Mouse (Mus musculus) heart, adult 2 months (tissue): Measurements from ENCODE around the gene Taar8c. TPM values are rescaled to one million over a fixed set of nuclear protein-coding genes. Genes with fewer than 3 reads are reported as not detected.
"Not testable (repeated sequence)": the region's sequence is repeated elsewhere in the genome, so short reads cannot be mapped to it uniquely, and the experiment has no call there.

Source experiments
- DNase-seq, 2 experiments: peaks; one replicate each; pipeline ENCODE4 v3.0.0; 2021
- H3K27ac ChIP-seq: fragments of 200-600 bp; 2 replicates; pipeline ENCODE4 v1.8.1; 2022
- H3K27me3 ChIP-seq: fragments of 200-500 bp; 2 replicates; pipeline ENCODE4 v1.6.1; 2012; ENCODE audit warnings: mild to moderate bottlenecking, low read length, inconsistent platforms, mixed read lengths; ENCODE audit not compliant: control insufficient read depth, insufficient read depth
- H3K36me3 ChIP-seq: fragments of 200-500 bp; 2 replicates; pipeline ENCODE4 v1.6.1; 2012; ENCODE audit warnings: low read length, inconsistent platforms; ENCODE audit not compliant: control insufficient read depth, insufficient read depth
- H3K4me1 ChIP-seq: fragments of 200-500 bp; 2 replicates; pipeline ENCODE4 v1.6.1; 2011; ENCODE audit warnings: low read length; ENCODE audit not compliant: control insufficient read depth, insufficient read depth
- H3K4me3 ChIP-seq: fragments of 200-600 bp; 2 replicates; pipeline ENCODE4 v1.8.1; 2022
- H3K79me2 ChIP-seq: fragments of 200-500 bp; replicated peaks from 2 replicates; pipeline ENCODE4 v1.6.1; 2012; ENCODE audit warnings: mild to moderate bottlenecking, inconsistent platforms, low read length, moderate library complexity, mixed read lengths; ENCODE audit not compliant: control insufficient read depth, insufficient read depth
- H3K9ac ChIP-seq: fragments of 200-500 bp; 2 replicates; pipeline ENCODE4 v1.6.1; 2012; ENCODE audit warnings: low read depth, mild to moderate bottlenecking, control low read depth, inconsistent platforms, low read length, mixed read lengths
- CTCF ChIP-seq: fragments of 200-600 bp; IDR thresholded peaks from 2 replicates; pipeline ENCODE4 v1.8.1; 2022; ENCODE audit warnings: antibody characterized with exemption, mild to moderate bottlenecking, moderate library complexity
- EP300 ChIP-seq: fragments of 200-500 bp; IDR thresholded peaks from 2 replicates; pipeline ENCODE4 v1.6.1; 2011; ENCODE audit warnings: low read depth, low read length, control low read depth; ENCODE audit not compliant: insufficient read depth
- POLR2A ChIP-seq: fragments of 200-500 bp; IDR thresholded peaks from 2 replicates; pipeline ENCODE4 v1.6.1; 2011; ENCODE audit warnings: mild to moderate bottlenecking, low read depth, low read length, control low read depth; ENCODE audit not compliant: insufficient read depth
- WGBS: fragments of 180-500 bp; shearing (Covaris S2); methylation state at CpG from one replicate; pipeline ENCODE4 v1.1.7; 2018; 5-methylcytosine and 5-hydroxymethylcytosine counted together
- intact Hi-C: fragments of 180-260 bp; cut with DNase I; formaldehyde crosslinking; loops from one replicate; pipeline ENCODE4 v1.15.1; 2025
- polyA plus RNA-seq: library from polyadenylated mRNA; depleted of rRNA; stranded (reverse); fragments of >200 nt; gene quantifications from 2 replicates; pipeline ENCODE4 v1.2.3, GENCODE M21; 2012
- total RNA-seq, 2 experiments: library from RNA; stranded (reverse); gene quantifications; 2 replicates each; pipeline ENCODE4 v1.2.3; 2021

Gene Taar8c
- total and polyA plus RNA-seq, 3 experiments, result not detected

- Histone ChIP-seq H3K4me3 (no peak overlapping the region), H3K36me3 (no peaks in the 10 kb centered on the region), H3K4me1 (no peaks in the 10 kb centered on the region), H3K27me3 (no peaks in the 10 kb centered on the region), H3K9ac (no peak overlapping the region), H3K79me2 (no peaks in the 10 kb centered on the region), H3K27ac (no peak overlapping the region)
- TF ChIP-seq CTCF (no peak), POLR2A (no peak), EP300 (no peak)
- 45% methylated on average over 5 of the region's 5 CpGs for WGBS
- intact Hi-C loops, result no loop called here
- DNase-seq, result no peak
Observed at GRCm38 (mm10) chr10:24107747-24108146, 6.0 kb upstream of the Taar8c start.

GRCm38 (mm10) chr10:24103299-24103698 is 1.6 kb upstream of the Taar8c start:
- H3K79me2 ChIP-seq, H3K27me3 ChIP-seq, H3K9ac ChIP-seq, H3K4me3 ChIP-seq, H3K4me1 ChIP-seq, DNase-seq, H3K27ac ChIP-seq, intact Hi-C loops, H3K36me3 ChIP-seq: not testable (repeated sequence)
- 12% methylated on average over 1 of the region's 1 CpGs for WGBS

GRCm38 (mm10) chr10:24097010-24097409 is 4.7 kb downstream of the Taar8c start:
- 69% methylated on average over 2 of the region's 2 CpGs for WGBS
- H3K27ac ChIP-seq, DNase-seq, H3K9ac ChIP-seq, H3K4me3 ChIP-seq, H3K4me1 ChIP-seq, H3K27me3 ChIP-seq, H3K36me3 ChIP-seq, intact Hi-C loops, H3K79me2 ChIP-seq: not testable (repeated sequence)

GRCm38 (mm10) chr10:24092194-24092593 is 9.5 kb downstream of the Taar8c start, which contains the start of gene Taar8b:
Gene Taar8b (minus strand): TSS chr10:24092294.
- WGBS, result 56% methylated on average over 2 of the region's 2 CpGs
- Histone ChIP-seq H3K4me1 (no peaks in the 10 kb centered on the region; the same call in 1 of the 2 replicates), H3K4me3 (no peak within 1 kb of the TSS), H3K79me2 (no peaks in the 10 kb centered on the region), H3K27ac (no peak within 1 kb of the TSS), H3K27me3 (no peaks in the 10 kb centered on the region), H3K36me3 (no peaks in the 10 kb centered on the region), H3K9ac (no peak within 1 kb of the TSS)
- no peak for DNase-seq
- TF ChIP-seq POLR2A (no peak), EP300 (no peak), CTCF (no peak)
- intact Hi-C loops, result no loop called here

- TF ChIP-seq EP300 (no peak), POLR2A (no peak), CTCF (no peak)
- no peak overlapping the region for H3K27ac ChIP-seq
- no peaks in the 10 kb centered on the region for H3K27me3 ChIP-seq
- no peaks in the 10 kb centered on the region for H3K79me2 ChIP-seq
- no peaks in the 10 kb centered on the region; the same call in 1 of the 2 replicates for H3K4me1 ChIP-seq
- intact Hi-C loops, result no loop called here
- 77% methylated on average over 2 of the region's 2 CpGs for WGBS
- no peak overlapping the region for H3K4me3 ChIP-seq
- DNase-seq, result no peak
- H3K36me3 ChIP-seq, result no peaks in the 10 kb centered on the region
- no peak overlapping the region for H3K9ac ChIP-seq
Observed at GRCm38 (mm10) chr10:24087168-24087567, 14.5 kb downstream of the Taar8c start.

- H3K27ac ChIP-seq, result no peak overlapping the region
- DNase-seq, result no peak
- 53% methylated on average over 5 of the region's 5 CpGs for WGBS
- H3K4me1 ChIP-seq, result no peaks in the 10 kb centered on the region; the same call in 1 of the 2 replicates
- intact Hi-C loops, result no loop called here
- H3K4me3 ChIP-seq, result no peak overlapping the region
- H3K36me3 ChIP-seq, result no peaks in the 10 kb centered on the region
- TF ChIP-seq POLR2A (no peak), CTCF (no peak), EP300 (no peak)
- H3K79me2 ChIP-seq, result no peaks in the 10 kb centered on the region
- H3K27me3 ChIP-seq, result no peaks in the 10 kb centered on the region
- H3K9ac ChIP-seq, result no peak overlapping the region
Observed at GRCm38 (mm10) chr10:24086555-24086954, 15.2 kb downstream of the Taar8c start.
